Mouse (Mus musculus) kidney, postnatal 0 days (tissue): ENCODE measurements around the gene 4930447C04Rik. TPM values are rescaled to one million over a fixed set of nuclear protein-coding genes. Genes with fewer than 3 reads are reported as not detected.

Experiments used
- ATAC-seq: fragments of 200-750 bp; cut with Nextera tagmentation; replicated peaks from 2 replicates; pipeline ENCODE4 v1.8.0; 2017; ENCODE audit warnings: low read depth, moderate number of reproducible peaks, moderate TSS enrichment, moderate library complexity; ENCODE audit not compliant: low FRiP score
- DNase-seq: peaks from one replicate; pipeline ENCODE4 v3.0.0-alpha.2; 2016; ENCODE audit warnings: low spot score
- H3K27ac ChIP-seq: fragments of 300-500 bp; sonication (generic); 2 replicates; pipeline ENCODE4 v1.5.1; 2014; ENCODE audit warnings: mild to moderate bottlenecking
- H3K27me3 ChIP-seq: fragments of 300-500 bp; sonication (generic); 2 replicates; pipeline ENCODE4 v1.6.1; 2014; ENCODE audit warnings: low read length, mixed read lengths; ENCODE audit not compliant: insufficient read depth
- H3K36me3 ChIP-seq: fragments of 300-500 bp; sonication (generic); 2 replicates; pipeline ENCODE4 v1.6.1; 2014; ENCODE audit warnings: low read length, mixed read lengths; ENCODE audit not compliant: insufficient read depth
- H3K4me1 ChIP-seq: fragments of 300-500 bp; sonication (generic); replicated peaks from 2 replicates; pipeline ENCODE4 v1.6.1; 2014; ENCODE audit warnings: antibody characterized with exemption, low read length, mixed read lengths; ENCODE audit not compliant: insufficient read depth
- H3K4me2 ChIP-seq: fragments of 300-500 bp; sonication (generic); 2 replicates; pipeline ENCODE4 v1.6.1; 2014; ENCODE audit warnings: mild to moderate bottlenecking, low read length, moderate library complexity, mixed read lengths
- H3K4me3 ChIP-seq: fragments of 300-500 bp; sonication (generic); replicated peaks from 2 replicates; pipeline ENCODE4 v1.5.1; 2014; ENCODE audit warnings: low read depth, low read length
- H3K9ac ChIP-seq: fragments of 300-500 bp; sonication (generic); 2 replicates; pipeline ENCODE4 v1.6.1; 2014; ENCODE audit warnings: low read depth, low read length
- H3K9me3 ChIP-seq: fragments of 300-500 bp; sonication (generic); replicated peaks from 2 replicates; pipeline ENCODE4 v1.6.1; 2016; ENCODE audit warnings: low read length, inconsistent platforms, mixed read lengths
- CTCF ChIP-seq: IDR thresholded peaks from 2 replicates; pipeline ENCODE4 v1.5.1; 2016; ENCODE audit warnings: antibody characterized with exemption, low read depth, mild to moderate bottlenecking, moderate library complexity
- WGBS: fragments of 180-500 bp; shearing (Covaris S2); extraction: QIAGEN DNeasy Blood & Tissue Kit; methylation state at CpG from one replicate; pipeline ENCODE4 v1.1.7; 2014; 5-methylcytosine and 5-hydroxymethylcytosine counted together
- polyA plus RNA-seq: library from polyadenylated mRNA; unstranded; fragments of >200 nt; fragmentation: Nextera tagmentation; extraction: Ambion mirVana; gene quantifications from 2 replicates; pipeline ENCODE4 v1.2.1, GENCODE M21; 2015

Gene 4930447C04Rik
- polyA plus RNA-seq, 1 experiment from 2014 or later, result 0.55 TPM

DNA sequence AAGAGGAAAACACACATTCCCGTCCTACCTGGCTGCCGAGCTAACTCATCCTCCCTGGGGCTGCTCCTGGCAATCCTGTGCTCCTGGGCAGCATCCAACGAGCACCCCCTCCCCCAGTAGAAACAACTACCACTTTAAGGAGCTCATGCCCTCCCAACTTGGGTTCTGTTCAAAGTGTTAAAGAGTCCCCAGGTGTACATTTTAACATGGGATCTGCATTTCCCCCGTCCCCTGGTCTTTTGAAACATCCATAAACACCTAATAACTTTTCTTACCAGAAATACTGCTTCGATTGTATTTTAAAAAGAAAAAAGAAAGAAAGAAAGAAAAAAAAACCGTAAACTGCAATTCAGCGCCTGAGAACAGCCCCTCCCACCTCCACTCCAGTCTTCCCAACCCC lies 35.6 kb upstream of the 4930447C04Rik start:
- H3K27ac ChIP-seq, result no peak overlapping the region
- H3K4me2 ChIP-seq, result peak overlapping the region; percentile 48
- H3K36me3 ChIP-seq, result no peaks in the 10 kb centered on the region
- WGBS, result 5% methylated on average over 7 of the region's 7 CpGs
- ATAC-seq (no peak), DNase-seq (no peak)
- no peaks in the 10 kb centered on the region for H3K27me3 ChIP-seq
- no peaks in the 10 kb centered on the region for H3K4me1 ChIP-seq
- TF ChIP-seq CTCF, result no peak
- peak overlapping the region; percentile 21; the same call in 1 of the 2 replicates for H3K4me3 ChIP-seq
- no peaks in the 10 kb centered on the region for H3K9me3 ChIP-seq
- H3K9ac ChIP-seq, result no peak overlapping the region

DNA sequence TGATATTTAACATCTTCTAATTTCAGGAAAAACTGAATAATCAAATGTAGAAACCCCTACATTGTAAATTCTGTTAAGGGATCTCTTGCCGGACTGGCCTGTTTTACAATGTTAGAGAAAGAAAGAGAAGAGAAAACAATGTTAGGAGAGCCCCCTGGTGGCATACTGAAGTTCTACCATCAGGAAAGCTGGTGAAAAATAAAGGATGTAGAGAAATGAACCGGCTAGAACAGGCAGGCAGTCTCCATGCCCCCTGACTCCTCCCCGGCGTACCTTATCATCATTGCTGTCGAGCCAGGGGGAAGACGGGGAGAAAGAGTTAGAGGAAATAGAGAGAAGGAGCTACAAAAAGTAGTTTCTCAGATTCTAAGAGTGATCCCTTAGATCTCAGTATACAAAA lies 32.6 kb upstream of the 4930447C04Rik start:
- ATAC-seq (no peak), DNase-seq (peak; percentile 83)
- Histone ChIP-seq H3K9me3 (no peaks in the 10 kb centered on the region), H3K4me1 (no peaks in the 10 kb centered on the region), H3K36me3 (no peaks in the 10 kb centered on the region), H3K4me2 (no peak overlapping the region), H3K27me3 (no peaks in the 10 kb centered on the region), H3K27ac (no peak overlapping the region), H3K4me3 (no peak overlapping the region), H3K9ac (no peak overlapping the region)
- peak; percentile 79 for TF ChIP-seq CTCF
- 2% methylated on average over 6 of the region's 6 CpGs for WGBS

DNA sequence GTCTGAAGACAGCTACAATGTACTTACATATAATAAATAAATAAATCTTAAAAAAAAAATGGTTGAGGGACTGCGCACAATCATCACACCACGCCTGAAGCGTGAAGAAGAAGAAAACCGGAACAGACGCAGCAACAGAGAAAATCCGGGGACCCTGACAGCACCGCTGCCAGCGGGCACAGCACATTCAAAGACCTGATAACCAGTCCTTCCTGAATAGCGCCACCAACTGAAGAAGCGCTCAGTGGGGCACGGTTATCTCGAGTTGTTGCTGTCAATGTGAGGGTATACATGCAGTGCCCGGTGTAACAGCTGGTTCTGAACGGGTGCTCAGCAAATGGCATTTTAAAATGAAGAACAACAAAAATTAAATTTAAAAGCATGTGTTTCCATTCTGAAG lies 30.0 kb upstream of the 4930447C04Rik start:
- Histone ChIP-seq H3K4me3 (no peak overlapping the region), H3K27me3 (no peaks in the 10 kb centered on the region), H3K9me3 (no peaks in the 10 kb centered on the region), H3K4me1 (no peaks in the 10 kb centered on the region), H3K4me2 (no peak overlapping the region), H3K9ac (no peak overlapping the region), H3K36me3 (no peaks in the 10 kb centered on the region), H3K27ac (no peak overlapping the region)
- DNase-seq, result no peak
- TF ChIP-seq CTCF, result no peak
- 71% methylated on average over 14 of the region's 14 CpGs for WGBS
- no peak for ATAC-seq

DNA sequence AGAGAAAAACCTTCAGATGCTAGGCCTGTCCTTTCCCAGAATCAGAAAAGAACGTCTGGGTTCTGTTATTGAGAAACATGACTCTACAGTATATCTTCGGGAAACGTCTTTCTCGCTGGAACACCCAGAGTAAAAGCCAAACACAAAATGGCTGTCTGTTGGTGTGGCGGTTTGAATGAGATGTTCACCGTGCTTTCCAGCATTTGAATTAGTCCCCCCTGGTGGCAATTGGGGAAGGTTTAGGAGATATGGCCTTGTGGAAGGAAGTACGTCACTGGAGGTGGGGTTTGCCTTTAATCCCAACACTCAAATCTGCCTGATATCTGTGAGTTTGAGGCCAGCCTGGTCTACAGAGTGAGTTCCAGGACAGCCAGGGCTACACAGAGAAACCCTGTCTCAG lies 27.0 kb upstream of the 4930447C04Rik start:
- Histone ChIP-seq H3K4me1 (no peaks in the 10 kb centered on the region), H3K36me3 (no peaks in the 10 kb centered on the region), H3K4me3 (no peak overlapping the region), H3K27ac (no peak overlapping the region), H3K27me3 (no peaks in the 10 kb centered on the region), H3K9ac (no peak overlapping the region), H3K9me3 (no peaks in the 10 kb centered on the region), H3K4me2 (no peak overlapping the region)
- no peak for TF ChIP-seq CTCF
- no peak for ATAC-seq
- no peak for DNase-seq
- WGBS, result 80% methylated on average over 7 of the region's 7 CpGs

DNA sequence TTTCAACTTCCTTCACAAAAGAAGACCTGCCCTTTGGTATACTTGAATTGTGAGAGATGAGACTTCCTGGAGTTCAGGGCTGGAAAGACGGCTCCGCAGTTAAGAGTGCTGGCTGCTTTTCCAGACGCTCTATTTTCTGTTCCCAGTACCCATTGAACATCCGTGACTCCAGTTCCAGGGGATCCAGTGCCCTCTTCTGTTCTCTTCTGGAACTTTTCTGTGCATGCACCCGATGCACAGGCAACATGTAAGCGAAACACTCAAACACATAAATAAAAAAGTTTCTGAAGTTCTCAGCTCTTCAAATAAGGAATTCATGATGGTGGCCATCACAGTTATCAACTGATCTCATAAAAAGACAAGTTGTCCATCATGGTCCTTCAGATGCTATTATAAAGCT lies 22.2 kb upstream of the 4930447C04Rik start:
- ATAC-seq (no peak), DNase-seq (no peak)
- no peak; the same call in 1 of the 2 replicates for TF ChIP-seq CTCF
- H3K9me3 ChIP-seq, result no peaks in the 10 kb centered on the region
- H3K27ac ChIP-seq, result no peak overlapping the region
- WGBS, result 81% methylated on average over 6 of the region's 6 CpGs
- no peaks in the 10 kb centered on the region for H3K27me3 ChIP-seq
- H3K4me1 ChIP-seq, result no peaks in the 10 kb centered on the region
- no peak overlapping the region for H3K4me2 ChIP-seq
- no peak overlapping the region for H3K9ac ChIP-seq
- H3K4me3 ChIP-seq, result no peak overlapping the region
- no peaks in the 10 kb centered on the region for H3K36me3 ChIP-seq

DNA sequence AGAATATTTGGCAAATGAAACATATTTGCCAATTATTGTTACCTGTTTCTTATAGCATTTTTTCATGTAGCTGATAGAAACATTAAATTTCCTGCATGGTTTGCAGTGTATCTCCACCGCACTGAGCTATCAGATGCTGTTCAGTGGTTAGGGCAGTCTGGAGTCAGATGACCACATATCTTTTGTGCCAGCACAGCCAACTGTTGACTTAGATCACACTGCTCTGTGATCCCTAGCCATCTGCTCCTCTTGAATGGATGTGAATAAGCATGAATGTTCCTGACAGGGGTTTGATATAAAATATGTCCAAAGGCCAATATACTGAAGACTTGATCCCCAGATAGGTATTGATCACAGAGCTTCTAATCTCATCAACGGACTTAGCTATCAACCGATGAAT lies 17.9 kb upstream of the 4930447C04Rik start:
- H3K36me3 ChIP-seq, result no peaks in the 10 kb centered on the region
- H3K9ac ChIP-seq, result no peak overlapping the region
- H3K4me1 ChIP-seq, result no peaks in the 10 kb centered on the region
- H3K27me3 ChIP-seq, result 0 out of 2 replicates have a peak, but pooled peaks cover 3% of the 10 kb centered on the region
- no peak overlapping the region for H3K4me2 ChIP-seq
- no peak for TF ChIP-seq CTCF
- H3K9me3 ChIP-seq, result no peaks in the 10 kb centered on the region
- no peak overlapping the region for H3K4me3 ChIP-seq
- WGBS, result 93% methylated on average over 3 of the region's 3 CpGs
- ATAC-seq, result no peak
- no peak overlapping the region for H3K27ac ChIP-seq
- DNase-seq, result no peak

DNA sequence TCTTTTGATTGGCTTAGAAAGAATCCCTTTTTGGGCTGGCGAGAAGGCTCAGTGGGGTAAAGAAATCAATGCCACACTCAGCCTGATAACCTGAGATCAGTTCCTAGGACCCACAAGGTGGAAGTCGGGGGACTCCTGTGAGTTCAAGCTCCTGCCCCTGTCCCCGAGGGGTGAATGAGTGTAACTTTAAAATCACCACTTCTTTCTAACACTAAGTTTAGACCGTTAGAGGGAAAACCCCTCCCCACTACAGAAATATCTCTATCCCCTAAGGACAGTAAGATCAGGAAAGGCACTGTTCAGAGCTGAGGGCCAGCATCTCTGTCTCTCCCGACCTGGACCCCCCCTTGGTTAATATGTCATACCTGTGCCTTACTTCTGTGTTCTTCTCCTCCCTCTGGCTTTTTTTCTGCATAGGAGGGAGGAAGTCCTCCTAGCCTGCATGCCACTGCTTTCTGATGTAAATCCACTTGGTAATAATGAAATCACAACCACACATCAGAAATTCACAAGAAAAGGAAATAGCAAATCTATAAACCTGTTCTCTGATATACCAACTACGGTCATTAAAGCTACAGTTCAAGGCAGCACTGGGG lies 17.4 kb upstream of the 4930447C04Rik start:
- no peak for ATAC-seq
- H3K27ac ChIP-seq, result no peak overlapping the region
- WGBS, result 68% methylated on average over 6 of the region's 6 CpGs

More for the DNA sequence above, 17.4 kb upstream of the 4930447C04Rik start:
- Histone ChIP-seq H3K36me3 (no peaks in the 10 kb centered on the region), H3K4me3 (no peak overlapping the region), H3K9me3 (no peaks in the 10 kb centered on the region), H3K9ac (no peak overlapping the region), H3K27me3 (0 out of 2 replicates have a peak, but pooled peaks cover 3% of the 10 kb centered on the region), H3K4me2 (no peak overlapping the region), H3K4me1 (no peaks in the 10 kb centered on the region)
- DNase-seq, result no peak
- no peak for TF ChIP-seq CTCF
